Mouse (Mus musculus): Measurements from ENCODE around the gene Cfap45. TPM values are rescaled to one million over a fixed set of nuclear protein-coding genes. Genes with fewer than 3 reads are reported as not detected.

The Cfap45 gene
- polyA plus RNA-seq, 1 experiment from 2014 or later: 1.7 TPM

GRCm38 (mm10) chr1:172499765-172500441 is 20.7 kb upstream of the Cfap45 start, which contains the start of gene Tagln2:
Tagln2 (plus strand) TSS chr1:172500047.
- H3K4me2 ChIP-seq (replicated peaks): peak within 1 kb of the TSS; percentile 84
- H3K4me1 ChIP-seq: peaks cover 53% of the 10 kb centered on the region
- H3K36me3 ChIP-seq: peaks cover 37% of the 10 kb centered on the region
- H3K4me3 ChIP-seq: peak within 1 kb of the TSS; percentile 62
- WGBS: 2% methylated on average over 30 of the region's 30 CpGs
- H3K27me3 ChIP-seq: peaks cover 17% of the 10 kb centered on the region; the same call in 1 of the 2 replicates
- no peaks in the 10 kb centered on the region for H3K9me3 ChIP-seq
- peak; percentile 38 for ATAC-seq (ENCODE audit: low FRiP score, low read depth)
- peak within 1 kb of the TSS; percentile 69 for H3K27ac ChIP-seq
- H3K9ac ChIP-seq: peak within 1 kb of the TSS; percentile 71

GRCm38 (mm10) chr1:172500451-172501370 is 19.9 kb upstream of the Cfap45 start:
- Histone ChIP-seq H3K4me3 (peak overlapping the region; percentile 62), H3K4me1 (peaks cover 56% of the 10 kb centered on the region), H3K27ac (peak overlapping the region; percentile 69), H3K36me3 (peaks cover 37% of the 10 kb centered on the region), H3K9ac (peak overlapping the region; percentile 71), H3K27me3 (peaks cover 17% of the 10 kb centered on the region; the same call in 1 of the 2 replicates), H3K4me2 (replicated peaks) (peak overlapping the region; percentile 84), H3K9me3 (no peaks in the 10 kb centered on the region)
- 2% methylated on average over 56 of the region's 56 CpGs for WGBS
- ATAC-seq (ENCODE audit: low FRiP score, low read depth): peak; percentile 5; the same call in 1 of the 2 replicates

- Histone ChIP-seq H3K9me3 (no peaks in the 10 kb centered on the region), H3K4me2 (replicated peaks) (peak overlapping the region; percentile 84), H3K36me3 (peaks cover 32% of the 10 kb centered on the region), H3K4me3 (peak overlapping the region; percentile 62), H3K27me3 (peaks cover 17% of the 10 kb centered on the region; the same call in 1 of the 2 replicates), H3K27ac (peak overlapping the region; percentile 28; the same call in 1 of the 2 replicates), H3K4me1 (peaks cover 56% of the 10 kb centered on the region), H3K9ac (peak overlapping the region; percentile 71)
- ATAC-seq (ENCODE audit: low FRiP score, low read depth): no peak
- WGBS: 47% methylated on average over 13 of the region's 13 CpGs
These were observed 19.0 kb upstream of the Cfap45 start for GRCm38 (mm10) chr1:172501371-172502144.

- peaks cover 17% of the 10 kb centered on the region; the same call in 1 of the 2 replicates for H3K27me3 ChIP-seq
- H3K9me3 ChIP-seq: no peaks in the 10 kb centered on the region
- ATAC-seq (ENCODE audit: low FRiP score, low read depth): no peak
- peak overlapping the region; percentile 39 for H3K27ac ChIP-seq
- peak overlapping the region; percentile 84 for H3K4me2 ChIP-seq (replicated peaks)
- H3K4me1 ChIP-seq: peaks cover 62% of the 10 kb centered on the region
- peak overlapping the region; percentile 62 for H3K4me3 ChIP-seq
- H3K9ac ChIP-seq: no peak overlapping the region
- H3K36me3 ChIP-seq: peaks cover 23% of the 10 kb centered on the region
- 46% methylated on average over 12 of the region's 13 CpGs for WGBS
These were observed 18.2 kb upstream of the Cfap45 start for GRCm38 (mm10) chr1:172502145-172503110.

GRCm38 (mm10) chr1:172503111-172503997 is 17.2 kb upstream of the Cfap45 start:
- Histone ChIP-seq H3K4me2 (replicated peaks) (peak overlapping the region; percentile 84), H3K27me3 (peaks cover 17% of the 10 kb centered on the region; the same call in 1 of the 2 replicates), H3K9me3 (no peaks in the 10 kb centered on the region), H3K4me1 (peaks cover 62% of the 10 kb centered on the region), H3K27ac (peak overlapping the region; percentile 39), H3K4me3 (peak overlapping the region; percentile 19), H3K9ac (no peak overlapping the region), H3K36me3 (peaks cover 17% of the 10 kb centered on the region)
- WGBS: 33% methylated on average over 14 of the region's 14 CpGs
- peak; percentile 22 for ATAC-seq (ENCODE audit: low FRiP score, low read depth)

GRCm38 (mm10) chr1:172504756-172505155 is 15.8 kb upstream of the Cfap45 start:
- H3K36me3 ChIP-seq: peaks cover 16% of the 10 kb centered on the region
- H3K4me2 ChIP-seq (replicated peaks): 0 out of 2 replicates have a peak overlapping the region, but pooled peaks have one; percentile 0
- no peak for ATAC-seq (ENCODE audit: low FRiP score, low read depth)
- no peak overlapping the region for H3K9ac ChIP-seq
- peaks cover 58% of the 10 kb centered on the region for H3K4me1 ChIP-seq
- H3K27me3 ChIP-seq: 0 out of 2 replicates have a peak, but pooled peaks cover 12% of the 10 kb centered on the region
- WGBS: 70% methylated on average over 8 of the region's 8 CpGs
- H3K4me3 ChIP-seq: no peak overlapping the region
- H3K27ac ChIP-seq: peak overlapping the region; percentile 22; the same call in 1 of the 2 replicates
- H3K9me3 ChIP-seq: no peaks in the 10 kb centered on the region

GRCm38 (mm10) chr1:172507001-172507400 is 13.6 kb upstream of the Cfap45 start:
- no peak for ATAC-seq (ENCODE audit: low FRiP score, low read depth)
- WGBS: 44% methylated on average over 5 of the region's 5 CpGs

GRCm38 (mm10) chr1:172507701-172508100 is 12.9 kb upstream of the Cfap45 start:
- Histone ChIP-seq H3K27ac (no peak overlapping the region), H3K4me1 (peaks cover 32% of the 10 kb centered on the region), H3K27me3 (no peaks in the 10 kb centered on the region), H3K36me3 (peaks cover 16% of the 10 kb centered on the region), H3K4me3 (no peak overlapping the region), H3K4me2 (replicated peaks) (no peak overlapping the region), H3K9ac (no peak overlapping the region), H3K9me3 (no peaks in the 10 kb centered on the region)
- WGBS: 89% methylated on average over 3 of the region's 3 CpGs
- no peak for ATAC-seq (ENCODE audit: low FRiP score, low read depth)

More at GRCm38 (mm10) chr1:172507001-172507400, 13.6 kb upstream of the Cfap45 start:
- no peak overlapping the region for H3K9ac ChIP-seq
- H3K36me3 ChIP-seq: peaks cover 16% of the 10 kb centered on the region
- H3K27me3 ChIP-seq: no peaks in the 10 kb centered on the region
- H3K4me2 ChIP-seq (replicated peaks): no peak overlapping the region
- no peak overlapping the region for H3K4me3 ChIP-seq
- H3K4me1 ChIP-seq: peaks cover 35% of the 10 kb centered on the region
- H3K27ac ChIP-seq: no peak overlapping the region
- H3K9me3 ChIP-seq: no peaks in the 10 kb centered on the region

- Histone ChIP-seq H3K27ac (no peak overlapping the region), H3K27me3 (no peaks in the 10 kb centered on the region), H3K4me1 (peaks cover 32% of the 10 kb centered on the region), H3K36me3 (peaks cover 16% of the 10 kb centered on the region), H3K9me3 (no peaks in the 10 kb centered on the region), H3K9ac (no peak overlapping the region), H3K4me2 (replicated peaks) (no peak overlapping the region), H3K4me3 (no peak overlapping the region)
- WGBS: 72% methylated on average over 2 of the region's 2 CpGs
- ATAC-seq (ENCODE audit: low FRiP score, low read depth): no peak
These were observed 12.4 kb upstream of the Cfap45 start for GRCm38 (mm10) chr1:172508172-172508571.

- H3K27ac ChIP-seq: no peak overlapping the region
- H3K4me3 ChIP-seq: no peak overlapping the region
- no peak overlapping the region for H3K9ac ChIP-seq
- WGBS: 78% methylated on average over 5 of the region's 5 CpGs
- no peak overlapping the region for H3K4me2 ChIP-seq (replicated peaks)
- H3K4me1 ChIP-seq: peaks cover 33% of the 10 kb centered on the region
- H3K9me3 ChIP-seq: no peaks in the 10 kb centered on the region
- no peak for ATAC-seq (ENCODE audit: low FRiP score, low read depth)
- H3K27me3 ChIP-seq: no peaks in the 10 kb centered on the region
- peaks cover 16% of the 10 kb centered on the region for H3K36me3 ChIP-seq
These were observed 11.4 kb upstream of the Cfap45 start for GRCm38 (mm10) chr1:172509235-172509634.

All from limb, embryonic 13.5 days (tissue).